Mouse (Mus musculus) E14TG2a.4 (cell line): ENCODE data around the gene Mindy2.

Experiments
- CTCF ChIP-seq: conservative IDR thresholded peaks from 2 replicates; pipeline ENCODE4 v1.5.1; 2014; ENCODE audit warnings: low read length
- NANOG ChIP-seq: IDR thresholded peaks from 2 replicates; pipeline ENCODE4 v1.6.1; 2014; ENCODE audit warnings: borderline replicate concordance, low read length, mixed read lengths
- POU5F1 ChIP-seq: IDR thresholded peaks from 2 replicates; pipeline ENCODE4 v1.6.1; 2014; ENCODE audit warnings: low read length, borderline replicate concordance

- TF ChIP-seq CTCF (no peak), NANOG (no peak), POU5F1 (no peak)
These were observed 46.7 kb upstream of the Mindy2 start for GRCm38 (mm10) chr9:70703597-70704203.
